Mouse (Mus musculus) heart, postnatal 0 days (tissue): ENCODE measurements around the gene Ltb4r1. TPM values are rescaled to one million over a fixed set of nuclear protein-coding genes. Genes with fewer than 3 reads are reported as not detected.
A peak's percentile ranks its signal among the peaks of the same experiment; 100 is the strongest.

ENCODE experiments used
- ATAC-seq: fragments of 200-750 bp; cut with Nextera tagmentation; 2 replicates; pipeline ENCODE4 v1.8.0; 2017; ENCODE audit warnings: low read depth, moderate number of reproducible peaks, moderate library complexity; ENCODE audit not compliant: insufficient read depth
- DNase-seq: peaks from one replicate; pipeline ENCODE4 v3.0.0-alpha.2; 2016; ENCODE audit warnings: low spot score
- H3K27ac ChIP-seq: fragments of 300-500 bp; sonication (generic); 2 replicates; pipeline ENCODE4 v1.5.1; 2014; ENCODE audit warnings: low read depth, mild to moderate bottlenecking
- H3K27me3 ChIP-seq: fragments of 300-500 bp; sonication (generic); 2 replicates; pipeline ENCODE4 v1.6.1; 2014; ENCODE audit warnings: low read length, mixed read lengths; ENCODE audit not compliant: control insufficient read depth, insufficient read depth
- H3K36me3 ChIP-seq: fragments of 300-500 bp; sonication (generic); replicated peaks from 2 replicates; pipeline ENCODE4 v1.6.1; 2014; ENCODE audit warnings: low read length, mixed read lengths; ENCODE audit not compliant: control insufficient read depth, insufficient read depth
- H3K4me1 ChIP-seq: fragments of 300-500 bp; sonication (generic); 2 replicates; pipeline ENCODE4 v1.6.1; 2014; ENCODE audit warnings: antibody characterized with exemption; ENCODE audit not compliant: control insufficient read depth, insufficient read depth
- H3K4me2 ChIP-seq: fragments of 300-500 bp; sonication (generic); 2 replicates; pipeline ENCODE4 v1.6.1; 2014; ENCODE audit warnings: low read depth, mild to moderate bottlenecking, low read length, moderate library complexity
- H3K4me3 ChIP-seq: fragments of 300-500 bp; sonication (generic); 2 replicates; pipeline ENCODE4 v1.5.1; 2014; ENCODE audit warnings: low read depth, low read length
- H3K9ac ChIP-seq: fragments of 300-500 bp; sonication (generic); replicated peaks from 2 replicates; pipeline ENCODE4 v1.6.1; 2014; ENCODE audit warnings: low read depth, low read length, mixed read lengths
- H3K9me3 ChIP-seq: fragments of 300-500 bp; sonication (generic); replicated peaks from 2 replicates; pipeline ENCODE4 v1.6.1; 2016; ENCODE audit warnings: low read length; ENCODE audit not compliant: control insufficient read depth
- CTCF ChIP-seq: IDR thresholded peaks from 2 replicates; pipeline ENCODE4 v1.5.1; 2016; ENCODE audit warnings: antibody characterized with exemption, control low read depth, low read depth
- EP300 ChIP-seq: IDR thresholded peaks from 2 replicates; pipeline ENCODE4 v1.6.1; 2016; ENCODE audit warnings: antibody characterized with exemption, low read depth
- WGBS: fragments of 180-500 bp; shearing (Covaris S2); extraction: QIAGEN DNeasy Blood & Tissue Kit; methylation state at CpG from one replicate; pipeline ENCODE4 v1.1.7; 2014; 5-methylcytosine and 5-hydroxymethylcytosine counted together
- polyA plus RNA-seq: library from polyadenylated mRNA; unstranded; fragments of >200 nt; fragmentation: Nextera tagmentation; extraction: Ambion mirVana; gene quantifications from 2 replicates; pipeline ENCODE4 v1.2.1, GENCODE M21; 2015
- total RNA-seq: library from RNA; depleted of rRNA; stranded (reverse); fragments of >200 nt; gene quantifications from 2 replicates; pipeline ENCODE4 v1.2.3, GENCODE M21; 2014; ENCODE audit warnings: low replicate concordance

The Ltb4r1 gene
- total and polyA plus RNA-seq, 2 experiments from 2014 or later, result 0.40 TPM; not detected in 1

DNA sequence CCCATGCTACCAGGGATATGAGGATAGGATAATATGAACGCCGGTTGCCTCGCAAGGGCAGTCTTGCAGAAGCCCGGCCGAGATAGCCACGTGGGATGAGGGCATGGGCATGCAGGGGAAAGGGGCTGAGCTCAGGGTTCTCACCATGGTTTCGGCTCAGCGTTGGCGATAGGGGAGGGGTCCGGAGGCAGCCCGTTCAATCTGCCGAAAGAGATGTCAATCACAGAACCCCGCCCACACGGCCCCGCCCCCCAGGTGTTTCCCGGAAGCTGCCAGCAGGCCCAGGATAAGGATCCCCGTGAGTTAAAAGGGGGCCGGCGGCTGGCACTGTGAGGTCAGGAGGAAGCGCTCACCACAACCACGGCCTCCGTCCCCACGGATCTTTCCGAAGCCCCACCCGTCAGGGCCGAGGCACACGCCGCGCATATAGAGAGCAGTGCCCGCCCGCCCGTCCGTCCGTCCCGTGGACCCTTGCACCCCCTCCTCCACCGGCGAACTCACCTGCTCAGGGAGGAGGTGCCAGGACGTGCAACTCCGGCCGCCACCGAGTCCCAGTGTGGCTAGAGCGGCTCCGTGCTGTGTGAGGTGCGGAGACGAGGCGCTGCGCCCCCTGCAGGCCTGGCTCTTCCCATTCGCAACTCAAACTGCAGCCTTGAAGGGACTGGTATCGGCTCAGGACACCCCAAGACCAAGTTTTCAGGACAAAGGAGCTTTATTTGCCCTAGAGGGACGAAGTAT lies 43.9 kb upstream of the Ltb4r1 start, which contains the start of gene Rabggta:
Gene Rabggta, minus strand, starts transcription at position 564 of the 738 bp plus-strand sequence.
- H3K9ac ChIP-seq, result peak within 1 kb of the TSS; percentile 70
- H3K27ac ChIP-seq, result peak within 1 kb of the TSS; percentile 75
- no peaks in the 10 kb centered on the region for H3K9me3 ChIP-seq
- H3K4me2 ChIP-seq, result peak within 1 kb of the TSS; percentile 68
- H3K4me1 ChIP-seq, result no peaks in the 10 kb centered on the region; the same call in 1 of the 2 replicates
- DNase-seq (peak; percentile 87), ATAC-seq (peak; percentile 92)
- peak within 1 kb of the TSS; percentile 80 for H3K4me3 ChIP-seq
- WGBS, result under 1% methylated on average over 49 of the region's 50 CpGs
- H3K36me3 ChIP-seq, result peaks cover 8% of the 10 kb centered on the region
- TF ChIP-seq EP300, result no peak
- TF ChIP-seq CTCF, result peak; percentile 90
- no peaks in the 10 kb centered on the region for H3K27me3 ChIP-seq

GRCm38 (mm10) chr14:55722438-55722945 lies 43.3 kb upstream of the Ltb4r1 start:
- ATAC-seq, result no peak
- no peak overlapping the region for H3K27ac ChIP-seq
- no peaks in the 10 kb centered on the region; the same call in 1 of the 2 replicates for H3K4me1 ChIP-seq
- peak overlapping the region; percentile 68 for H3K4me2 ChIP-seq
- WGBS, result 40% methylated on average over 8 of the region's 8 CpGs
- H3K9ac ChIP-seq, result 0 out of 2 replicates have a peak overlapping the region, but pooled peaks have one; percentile 12
- H3K27me3 ChIP-seq, result no peaks in the 10 kb centered on the region
- TF ChIP-seq CTCF (no peak), EP300 (no peak)
- H3K9me3 ChIP-seq, result no peaks in the 10 kb centered on the region
- H3K4me3 ChIP-seq, result peak overlapping the region; percentile 80
- peaks cover 2% of the 10 kb centered on the region for H3K36me3 ChIP-seq
- DNase-seq, result no peak

DNA sequence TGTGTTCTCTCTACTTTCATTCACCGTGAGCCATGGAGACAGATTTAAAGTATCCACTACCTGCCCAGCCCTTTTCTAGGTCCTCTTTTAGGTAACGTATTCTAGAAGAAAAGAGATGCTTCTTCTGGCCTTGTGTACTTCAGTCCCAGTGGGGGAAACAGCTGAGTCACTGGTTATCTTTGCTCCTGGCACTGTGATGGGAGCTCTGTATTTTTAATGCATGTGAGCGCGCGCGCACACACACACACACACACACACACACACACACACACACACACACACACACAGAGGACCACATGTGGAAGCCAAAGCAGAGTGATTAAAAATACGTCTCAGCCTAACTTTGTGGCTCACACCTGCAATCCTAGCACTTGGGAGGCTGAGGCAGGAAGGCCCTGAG lies 42.3 kb upstream of the Ltb4r1 start:
- Histone ChIP-seq H3K4me1 (no peaks in the 10 kb centered on the region; the same call in 1 of the 2 replicates), H3K4me2 (no peak overlapping the region), H3K9ac (no peak overlapping the region), H3K27ac (no peak overlapping the region), H3K4me3 (no peak overlapping the region), H3K27me3 (no peaks in the 10 kb centered on the region), H3K9me3 (no peaks in the 10 kb centered on the region), H3K36me3 (no peaks in the 10 kb centered on the region; the same call in 1 of the 2 replicates)
- WGBS, result 90% methylated on average over 7 of the region's 7 CpGs
- TF ChIP-seq EP300 (no peak), CTCF (no peak)
- ATAC-seq, result no peak
- no peak for DNase-seq

DNA sequence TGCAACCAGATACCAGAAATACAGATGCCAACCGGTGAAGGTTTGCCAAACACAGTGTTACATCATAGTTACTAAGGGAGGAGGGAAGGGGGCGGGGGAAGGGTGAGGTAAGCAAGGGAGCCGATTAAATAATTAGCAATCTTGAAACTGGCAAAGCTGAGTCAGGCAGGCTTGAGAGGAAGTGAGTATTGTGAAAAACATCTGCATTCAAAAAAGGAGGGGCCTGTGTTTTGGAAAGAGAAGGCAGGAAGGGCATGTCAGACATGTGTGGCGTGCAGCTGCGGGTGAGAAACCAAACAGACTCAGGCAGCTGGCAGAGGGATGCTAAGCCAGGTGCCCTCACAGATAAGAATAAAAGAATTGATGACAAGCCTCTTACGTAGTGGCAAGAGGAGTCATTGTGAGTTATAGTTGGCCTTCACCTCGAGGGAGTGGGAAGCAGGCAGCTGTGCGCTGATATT lies 41.3 kb upstream of the Ltb4r1 start:
- Histone ChIP-seq H3K4me1 (no peaks in the 10 kb centered on the region; the same call in 1 of the 2 replicates), H3K4me3 (no peak overlapping the region), H3K9ac (no peak overlapping the region), H3K4me2 (no peak overlapping the region), H3K36me3 (no peaks in the 10 kb centered on the region), H3K27ac (0 out of 2 replicates have a peak overlapping the region, but pooled peaks have one; percentile 11), H3K9me3 (no peaks in the 10 kb centered on the region), H3K27me3 (no peaks in the 10 kb centered on the region)
- TF ChIP-seq EP300 (no peak), CTCF (no peak)
- 26% methylated on average over 8 of the region's 8 CpGs for WGBS
- DNase-seq (peak; percentile 29), ATAC-seq (no peak)

GRCm38 (mm10) chr14:55726261-55726660 lies 39.5 kb upstream of the Ltb4r1 start:
- ATAC-seq (no peak), DNase-seq (no peak)
- Histone ChIP-seq H3K9me3 (no peaks in the 10 kb centered on the region), H3K36me3 (no peaks in the 10 kb centered on the region), H3K27ac (no peak overlapping the region), H3K27me3 (no peaks in the 10 kb centered on the region), H3K4me3 (no peak overlapping the region), H3K4me2 (no peak overlapping the region), H3K4me1 (no peaks in the 10 kb centered on the region; the same call in 1 of the 2 replicates), H3K9ac (no peak overlapping the region)
- TF ChIP-seq CTCF (no peak), EP300 (no peak)
